Mouse (Mus musculus) liver, embryonic 14.5 days (tissue): ENCODE measurements around the gene Ccdc71.

ENCODE experiments used
- CTCF ChIP-seq: IDR thresholded peaks from 2 replicates; pipeline ENCODE4 v1.5.1; 2016; ENCODE audit warnings: antibody characterized with exemption, low read depth, control low read depth
- EP300 ChIP-seq: IDR thresholded peaks from 2 replicates; pipeline ENCODE4 v1.6.1; 2016; ENCODE audit warnings: antibody characterized with exemption, low read depth

DNA sequence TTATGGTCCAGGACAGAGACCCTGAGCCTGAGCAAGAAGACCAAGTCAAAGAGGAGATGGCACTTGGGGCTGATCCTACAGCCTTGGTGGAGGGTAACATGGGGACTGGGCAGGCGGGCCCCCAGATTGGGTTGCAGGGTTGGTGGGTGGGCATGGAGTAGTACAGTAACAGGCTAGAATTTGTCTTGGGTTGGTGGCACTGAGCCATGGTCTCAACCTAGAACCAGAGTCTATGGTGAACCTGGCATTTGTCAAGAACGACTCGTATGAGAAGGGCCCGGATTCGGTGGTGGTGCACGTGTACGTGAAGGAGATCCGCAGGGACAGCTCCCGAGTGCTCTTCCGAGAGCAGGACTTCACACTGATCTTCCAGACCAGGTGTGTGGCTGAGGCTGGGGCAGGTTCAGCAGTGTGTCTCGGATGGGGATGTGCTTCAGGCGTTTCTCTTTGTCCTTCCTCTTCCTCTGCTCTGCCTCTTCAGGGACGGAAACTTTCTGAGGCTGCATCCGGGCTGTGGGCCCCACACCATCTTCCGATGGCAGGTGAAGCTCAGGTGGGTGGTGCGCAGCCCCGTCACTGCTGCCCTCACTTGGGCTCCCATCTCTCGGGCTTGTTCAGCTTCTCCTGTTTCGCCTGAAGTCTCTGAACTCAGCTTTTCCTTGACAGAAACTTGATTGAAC lies 34.0 kb downstream of the Ccdc71 start:
- TF ChIP-seq CTCF: no peak
- TF ChIP-seq EP300: no peak
